In genomic region chr7:114081633-114082420, GRCm38 (mm10) we compare ENCODE assay signal across 22 mouse cellular contexts. TPM values are rescaled to one million over a fixed set of nuclear protein-coding genes. Genes with fewer than 3 reads are reported as not detected.
DNase-seq lines count a peak whose midpoint lies in the region; ATAC-seq lines count a peak whose summit lies in the region.
"Had no signal": no experiment of that assay in that cellular context is flagged by ENCODE, and none has a peak within 500 bp of the region (broad histone marks: within the 10 kb centered on the region; RNA-seq: fewer than 3 reads in every experiment).

No protein-coding gene starts in this region.

- ATAC-seq in CD4-positive, CD25-positive, alpha-beta regulatory T cell, adult 4 months = no peak
- ATAC-seq: forebrain, embryonic 15.5 days; intestine, embryonic 15.5 days; midbrain, embryonic 13.5 days had no signal

- intact Hi-C loops in left cerebral cortex, postnatal 36 days (cut with DNase I) = no loop called here
- intact Hi-C loops in left cerebral cortex, postnatal 10 days (cut with DNase I) = no loop called here

- DNase-seq in CD4-positive, CD25-positive, alpha-beta regulatory T cell, adult 2 months (ENCODE audit: low read depth, low spot score) = peak; percentile 35
- DNase-seq in left cerebral cortex, postnatal 36 days (ENCODE audit: low spot score in 2 of 2) = peak; percentile 42
- DNase-seq in left cerebral cortex, postnatal 10 days (ENCODE audit: extremely low spot score in 1 of 2, low spot score in 2 of 2) = no peak
- peak; percentile 54 for DNase-seq in CD4-positive helper T cell, adult 2 months (ENCODE audit: low read depth, low spot score)
- peak; percentile 63 for DNase-seq in induced T-regulatory cell, adult 2 months (ENCODE audit: low read depth)
- DNase-seq in retina, postnatal 1 day = no peak
- DNase-seq in MN1 (ENCODE audit: low spot score) = no peak
- DNase-seq: adrenal gland, adult 2 months; cerebellum, adult 11-12 months; cerebellum, postnatal 10 days; gastrocnemius, postnatal 14 days; heart, adult 11 months; heart, postnatal 14 days; kidney, adult 8-10 months; kidney, postnatal 14 days; lung, adult 2 months; lung, postnatal 14 days; thymus, postnatal 14 days had no signal

RNA-seq across cellular contexts. Expression of gene Rras2, which starts 35.8 kb away (rescaled TPM):
- polyA plus RNA-seq in CD4-positive, CD25-positive, alpha-beta regulatory T cell, adult 4 months (2017; shearing (Covaris generic)) = 10 to 100 TPM in 1 of 2 experiments, 1 to 10 TPM in 1; 7.8 to 11.1 TPM
- 10 to 100 TPM; 19.5 to 20.6 TPM for total RNA-seq in left cerebral cortex, postnatal 36 days (2021)
- total RNA-seq in left cerebral cortex, postnatal 10 days (2021) = 10 to 100 TPM; 60.3 to 67.5 TPM

Comparison
In these comparisons a context has a peak if more than half of its experiments do, and no peak if none do; other contexts are left out.
1. DNase-seq: peak in CD4-positive, CD25-positive, alpha-beta regulatory T cell, adult 2 months (single experiment), left cerebral cortex, postnatal 36 days (2 of 2), CD4-positive helper T cell, adult 2 months (single experiment) and induced T-regulatory cell, adult 2 months (single experiment); none in left cerebral cortex, postnatal 10 days (0 of 2), retina, postnatal 1 day (single experiment) and MN1 (single experiment).